Mouse (Mus musculus): ENCODE measurements around the gene Mapk8ip2.

DNA sequence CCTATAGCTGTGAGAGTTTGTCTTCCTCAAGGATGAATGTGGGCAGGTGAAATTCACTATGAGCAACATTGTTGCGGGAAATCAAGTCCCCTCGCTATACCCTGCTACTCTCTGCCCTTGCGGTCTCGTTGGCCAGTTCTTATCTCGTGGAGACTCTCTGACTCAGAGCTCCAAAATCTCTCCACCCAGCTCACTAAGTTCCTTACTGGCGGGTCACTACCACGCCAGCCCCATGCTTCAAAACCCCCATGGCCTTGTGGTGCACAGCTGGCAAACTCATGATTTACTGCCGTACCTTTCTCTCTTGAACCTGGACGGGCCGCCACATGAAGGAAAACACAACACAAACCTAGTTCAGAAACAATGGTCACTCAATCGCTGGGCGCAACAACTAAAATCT lies 34.5 kb downstream of the Mapk8ip2 start:
- TF ChIP-seq CTCF (IDR thresholded peaks at IDR 0.05; ENCODE audit: borderline replicate concordance, extremely low read depth, insufficient read depth, insufficient read length) = no peak
- no peak for TF ChIP-seq POLR2A (IDR thresholded peaks at IDR 0.05; ENCODE audit: borderline replicate concordance, extremely low read depth, insufficient read depth, insufficient read length, poor library complexity, severe bottlenecking)
